Mouse (Mus musculus) forebrain, embryonic 16.5 days (tissue): ENCODE measurements around the gene Stx1b. TPM values are rescaled to one million over a fixed set of nuclear protein-coding genes. Genes with fewer than 3 reads are reported as not detected.

Experiments used
- ATAC-seq: fragments of 200-750 bp; cut with Nextera tagmentation; 2 replicates; pipeline ENCODE4 v1.8.0; 2017; ENCODE audit warnings: mild to moderate bottlenecking, moderate library complexity
- H3K27ac ChIP-seq: fragments of 300-500 bp; sonication (generic); 2 replicates; pipeline ENCODE4 v1.5.1; 2014; ENCODE audit warnings: low read length, control low read depth
- H3K27me3 ChIP-seq: fragments of 300-500 bp; sonication (generic); replicated peaks from 2 replicates; pipeline ENCODE4 v1.6.1; 2014; ENCODE audit warnings: low read length; ENCODE audit not compliant: control insufficient read depth, insufficient read depth
- H3K36me3 ChIP-seq: fragments of 300-500 bp; sonication (generic); 2 replicates; pipeline ENCODE4 v1.6.1; 2014; ENCODE audit not compliant: control insufficient read depth, insufficient read depth
- H3K4me1 ChIP-seq: fragments of 300-500 bp; sonication (generic); replicated peaks from 2 replicates; pipeline ENCODE4 v1.6.1; 2014; ENCODE audit warnings: low read length; ENCODE audit not compliant: control insufficient read depth, insufficient read depth
- H3K4me2 ChIP-seq: fragments of 300-500 bp; sonication (generic); 2 replicates; pipeline ENCODE4 v1.6.1; 2014; ENCODE audit warnings: mild to moderate bottlenecking, low read length, control low read depth
- H3K4me3 ChIP-seq: fragments of 300-500 bp; sonication (generic); replicated peaks from 2 replicates; pipeline ENCODE4 v1.5.1; 2014; ENCODE audit warnings: mild to moderate bottlenecking, low read length, control low read depth
- H3K9ac ChIP-seq: fragments of 300-500 bp; sonication (generic); replicated peaks from 2 replicates; pipeline ENCODE4 v1.6.1; 2014; ENCODE audit warnings: low read depth, low read length, control low read depth
- H3K9me3 ChIP-seq: fragments of 300-500 bp; sonication (generic); 2 replicates; pipeline ENCODE4 v1.6.1; 2016; ENCODE audit warnings: low read length; ENCODE audit not compliant: control insufficient read depth
- WGBS: fragments of 180-500 bp; shearing (Covaris S2); extraction: QIAGEN DNeasy Blood & Tissue Kit; methylation state at CpG from one replicate; pipeline ENCODE4 v1.1.7; 2014; 5-methylcytosine and 5-hydroxymethylcytosine counted together
- polyA plus RNA-seq: library from polyadenylated mRNA; unstranded; fragments of >200 nt; fragmentation: Nextera tagmentation; extraction: Ambion mirVana; gene quantifications from 2 replicates; pipeline ENCODE4 v1.2.1, GENCODE M21; 2015

The Stx1b gene
- polyA plus RNA-seq, 1 experiment from 2014 or later = 50.8 TPM

DNA sequence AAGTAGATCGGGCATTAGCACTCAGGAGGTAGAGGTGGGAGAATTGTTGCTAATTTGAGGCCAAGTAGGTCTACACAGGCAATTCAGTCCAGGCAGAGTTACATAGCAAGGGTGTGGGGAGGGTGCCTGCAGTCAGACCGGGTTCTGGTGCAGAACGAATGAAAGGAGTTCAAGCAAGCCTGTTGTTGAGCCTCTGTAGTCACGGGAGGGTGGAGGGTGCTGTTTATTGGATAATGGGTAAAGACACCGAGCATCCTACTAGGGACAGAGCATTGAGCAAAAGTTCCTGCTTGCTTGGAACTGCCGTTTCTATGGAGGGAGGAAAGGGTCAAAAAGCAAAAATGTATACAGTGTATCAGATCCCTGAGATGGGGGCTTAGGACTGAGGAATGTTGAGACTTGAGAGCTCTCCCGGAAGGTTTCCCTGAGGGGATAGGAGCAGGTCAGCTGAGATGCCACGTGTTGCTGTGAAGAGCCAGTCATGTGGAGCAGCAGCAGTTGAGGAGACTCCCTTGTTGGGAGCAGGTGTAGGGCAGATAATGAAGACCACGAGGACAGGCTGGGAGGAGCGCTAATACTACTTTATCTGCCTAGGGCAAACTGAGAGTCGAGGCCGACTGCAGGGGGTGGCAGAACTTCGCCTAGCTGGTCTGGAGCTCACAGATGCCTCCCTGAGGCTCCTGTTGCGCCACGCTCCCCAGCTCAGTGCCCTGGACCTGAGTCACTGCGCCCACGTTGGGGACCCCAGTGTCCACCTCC is 57.3 kb downstream of the Stx1b start:
- peaks cover 29% of the 10 kb centered on the region for H3K36me3 ChIP-seq
- ATAC-seq = no peak
- peaks cover 24% of the 10 kb centered on the region for H3K4me1 ChIP-seq
- no peaks in the 10 kb centered on the region for H3K27me3 ChIP-seq
- H3K9ac ChIP-seq = no peak overlapping the region
- no peak overlapping the region for H3K27ac ChIP-seq
- no peaks in the 10 kb centered on the region for H3K9me3 ChIP-seq
- H3K4me3 ChIP-seq = no peak overlapping the region
- 83% methylated on average over 17 of the region's 17 CpGs for WGBS
- H3K4me2 ChIP-seq = no peak overlapping the region

DNA sequence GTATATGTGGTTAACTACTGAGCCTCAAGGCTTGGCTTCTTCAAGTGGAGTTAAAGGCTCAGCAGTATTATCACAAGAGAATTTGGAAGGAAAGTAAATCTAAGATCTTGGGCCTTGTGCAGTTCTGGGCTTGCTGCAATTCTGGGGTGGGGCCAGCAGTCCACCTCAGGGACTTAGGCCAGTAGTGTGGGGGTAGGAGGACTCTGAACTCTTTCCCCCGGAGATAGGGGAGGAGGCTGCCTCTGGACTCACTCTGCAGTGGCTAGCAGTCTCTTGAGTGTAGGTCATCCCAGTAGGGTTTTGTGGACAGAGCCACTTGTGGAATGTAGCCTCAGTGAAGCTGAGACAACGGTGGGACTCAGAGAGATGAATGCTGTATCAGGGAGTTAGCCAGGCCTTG is 58.6 kb downstream of the Stx1b start:
- no peak overlapping the region for H3K4me2 ChIP-seq
- WGBS = 91% methylated on average over 2 of the region's 2 CpGs
- ATAC-seq = no peak
- peaks cover 23% of the 10 kb centered on the region for H3K4me1 ChIP-seq
- H3K27ac ChIP-seq = no peak overlapping the region
- peaks cover 29% of the 10 kb centered on the region for H3K36me3 ChIP-seq
- H3K9ac ChIP-seq = no peak overlapping the region
- H3K9me3 ChIP-seq = no peaks in the 10 kb centered on the region
- H3K27me3 ChIP-seq = no peaks in the 10 kb centered on the region
- H3K4me3 ChIP-seq = no peak overlapping the region

DNA sequence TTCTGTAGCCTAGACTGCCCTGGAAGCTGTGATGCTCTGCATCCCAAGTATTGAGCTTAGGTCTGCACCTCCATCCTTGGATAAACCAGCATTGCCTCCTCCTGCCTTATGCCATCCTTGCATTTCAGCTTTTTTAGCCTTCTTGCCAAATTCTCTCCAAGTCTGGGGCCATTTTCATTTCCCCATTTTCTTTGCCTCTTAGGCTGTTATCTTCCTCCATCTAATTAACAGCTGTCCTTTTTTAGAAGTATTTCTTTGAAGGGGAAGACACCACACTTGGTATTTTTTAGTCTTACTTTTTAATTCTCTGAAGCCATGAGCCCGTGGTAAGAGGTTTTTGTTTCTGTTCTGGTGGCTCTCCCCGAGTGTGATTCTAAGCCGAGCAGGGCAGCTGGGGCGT is 60.7 kb downstream of the Stx1b start:
- Histone ChIP-seq H3K27me3 (no peaks in the 10 kb centered on the region), H3K9me3 (no peaks in the 10 kb centered on the region), H3K27ac (no peak overlapping the region), H3K4me3 (no peak overlapping the region), H3K9ac (no peak overlapping the region), H3K4me2 (no peak overlapping the region), H3K36me3 (peaks cover 29% of the 10 kb centered on the region), H3K4me1 (peaks cover 4% of the 10 kb centered on the region)
- whole genome bisulfite sequencing = 91% methylated on average over 4 of the region's 4 CpGs
- no peak for ATAC-seq

DNA sequence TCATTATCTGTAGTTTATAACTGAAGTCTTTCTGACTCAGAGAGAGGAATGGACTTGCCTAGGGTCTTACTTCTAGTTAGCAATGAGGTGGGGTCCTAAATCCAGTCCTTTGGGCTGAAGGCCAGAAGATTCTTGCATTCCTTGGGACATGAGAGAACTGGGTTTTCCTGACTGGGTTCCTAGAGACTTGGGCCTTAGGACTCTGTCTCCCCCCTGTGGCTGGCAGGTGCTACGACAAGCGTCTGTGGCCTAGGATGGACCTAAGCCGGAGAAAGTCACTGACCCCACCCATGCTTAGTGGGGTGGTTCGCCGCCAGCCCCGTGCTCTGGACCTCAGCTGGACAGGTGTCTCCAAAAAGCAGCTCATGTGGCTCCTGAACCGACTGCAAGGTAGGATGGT is 63.3 kb downstream of the Stx1b start:
- WGBS = 46% methylated on average over 7 of the region's 7 CpGs
- H3K27me3 ChIP-seq = no peaks in the 10 kb centered on the region
- no peaks in the 10 kb centered on the region for H3K9me3 ChIP-seq
- peaks cover 20% of the 10 kb centered on the region for H3K36me3 ChIP-seq
- no peak overlapping the region for H3K4me2 ChIP-seq
- no peak overlapping the region for H3K4me3 ChIP-seq
- H3K9ac ChIP-seq = no peak overlapping the region
- H3K27ac ChIP-seq = no peak overlapping the region
- H3K4me1 ChIP-seq = no peaks in the 10 kb centered on the region
- no peak for ATAC-seq

DNA sequence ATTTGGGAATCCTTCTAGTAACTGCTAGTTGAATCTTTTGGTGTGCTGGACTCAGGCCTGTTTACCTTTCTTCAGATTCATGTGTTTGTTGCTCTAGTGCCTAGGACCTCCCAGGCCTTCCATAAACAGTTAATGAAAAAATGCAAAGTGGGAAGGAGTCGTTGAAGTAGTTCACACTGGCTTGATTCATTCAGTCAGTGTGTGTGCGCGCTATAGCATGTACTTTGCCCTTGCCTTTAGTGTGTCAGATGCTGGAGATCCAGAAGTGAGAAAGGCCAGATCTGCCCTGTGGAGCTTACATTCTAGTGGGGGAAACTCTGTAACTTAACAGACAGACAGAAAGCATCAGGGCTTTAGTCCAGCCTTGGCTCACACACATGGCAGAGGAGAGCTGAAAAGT is 63.9 kb downstream of the Stx1b start:
- H3K27ac ChIP-seq = no peak overlapping the region
- WGBS = 88% methylated on average over 3 of the region's 3 CpGs

DNA sequence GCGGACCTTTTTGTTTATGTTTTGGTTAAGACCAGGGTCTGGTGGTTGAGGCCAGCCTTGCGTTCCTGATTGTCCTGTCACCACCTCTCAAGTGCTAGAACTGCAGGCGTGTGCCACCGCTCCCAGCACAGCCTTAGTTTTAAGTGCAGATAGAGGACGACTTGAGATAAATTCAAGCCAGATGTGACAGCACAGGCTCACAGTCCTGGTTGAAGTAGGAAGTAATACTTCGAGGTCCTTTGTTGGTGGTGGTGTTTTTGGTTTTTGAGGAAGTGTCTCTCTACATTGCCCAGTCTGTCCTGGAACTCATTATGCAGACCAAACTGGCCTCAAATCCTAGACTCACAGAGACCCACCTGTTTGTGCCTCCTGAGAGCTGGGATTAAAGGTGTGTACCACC is 64.6 kb downstream of the Stx1b start:
- Histone ChIP-seq H3K9ac (no peak overlapping the region), H3K4me2 (no peak overlapping the region), H3K27ac (no peak overlapping the region), H3K27me3 (no peaks in the 10 kb centered on the region), H3K4me1 (no peaks in the 10 kb centered on the region; the same call in 1 of the 2 replicates), H3K4me3 (no peak overlapping the region), H3K36me3 (peaks cover 10% of the 10 kb centered on the region), H3K9me3 (no peaks in the 10 kb centered on the region)
- ATAC-seq = no peak
- 78% methylated on average over 6 of the region's 6 CpGs for WGBS

More for the DNA sequence above, 63.9 kb downstream of the Stx1b start:
- no peaks in the 10 kb centered on the region for H3K27me3 ChIP-seq
- H3K9ac ChIP-seq = no peak overlapping the region
- no peak for ATAC-seq
- H3K9me3 ChIP-seq = no peaks in the 10 kb centered on the region
- H3K36me3 ChIP-seq = peaks cover 15% of the 10 kb centered on the region
- no peak overlapping the region for H3K4me3 ChIP-seq
- no peaks in the 10 kb centered on the region for H3K4me1 ChIP-seq
- no peak overlapping the region for H3K4me2 ChIP-seq

Other genes starting within 250 kb of the Stx1b start
- gene Ccdc189, start 236.0 kb downstream of the Stx1b start, polyA plus RNA-seq = 10.0 and 10.3 TPM in 2 replicates
- 54.1 and 62.7 TPM in 2 replicates for gene Rnf40, start 235.8 kb downstream of the Stx1b start, polyA plus RNA-seq
- 19.4 and 20.4 TPM in 2 replicates for gene Zfp629, start 208.8 kb downstream of the Stx1b start, polyA plus RNA-seq
- gene Bcl7c, start 115.6 kb downstream of the Stx1b start, polyA plus RNA-seq = 30.6 and 33.8 TPM in 2 replicates
- gene Ctf1, start 111.8 kb downstream of the Stx1b start, polyA plus RNA-seq = 3.5 and 4.5 TPM in 2 replicates
- 0.11 and 0.17 TPM in 2 replicates for gene Ctf2, start 92.4 kb downstream of the Stx1b start, polyA plus RNA-seq
- gene Fbxl19, start 80.0 kb downstream of the Stx1b start, polyA plus RNA-seq = 8.0 and 8.4 TPM in 2 replicates
- gene Orai3, start 54.7 kb downstream of the Stx1b start, polyA plus RNA-seq = 9.5 and 9.6 TPM in 2 replicates
- gene Setd1a, start 47.9 kb downstream of the Stx1b start, polyA plus RNA-seq = 19.8 and 20.7 TPM in 2 replicates
- gene Gm49388, start 38.9 kb downstream of the Stx1b start, polyA plus RNA-seq = not detected in 2 replicates
- 7.3 and 10.7 TPM in 2 replicates for gene Hsd3b7, start 23.9 kb downstream of the Stx1b start, polyA plus RNA-seq
- gene Stx4a, start 255 bp downstream of the Stx1b start, polyA plus RNA-seq = 17.8 and 22.2 TPM in 2 replicates
- gene Zfp646, start 51.7 kb upstream of the Stx1b start, polyA plus RNA-seq = 14.4 and 15.4 TPM in 2 replicates
- 43.4 and 45.4 TPM in 2 replicates for gene Zfp668, start 52.3 kb upstream of the Stx1b start, polyA plus RNA-seq
- 0.87 and 1.3 TPM in 2 replicates for gene Prss53, start 66.4 kb upstream of the Stx1b start, polyA plus RNA-seq
- not detected in 2 replicates for gene Gm21974, start 70.9 kb upstream of the Stx1b start, polyA plus RNA-seq
- 63.9 and 74.4 TPM in 2 replicates for gene Vkorc1, start 71.1 kb upstream of the Stx1b start, polyA plus RNA-seq
- 79.4 and 81.7 TPM in 2 replicates for gene Bckdk, start 79.5 kb upstream of the Stx1b start, polyA plus RNA-seq
- gene Kat8, start 88.0 kb upstream of the Stx1b start, polyA plus RNA-seq = 53.3 and 55.4 TPM in 2 replicates
- 0.19 and 0.32 TPM in 2 replicates for gene Prss8, start 105.6 kb upstream of the Stx1b start, polyA plus RNA-seq
- gene Prss36, start 122.2 kb upstream of the Stx1b start, polyA plus RNA-seq = 13.2 TPM in 2 replicates
- gene Fus, start 142.9 kb upstream of the Stx1b start, polyA plus RNA-seq = 342 and 386 TPM in 2 replicates
- gene Pycard, start 169.3 kb upstream of the Stx1b start, polyA plus RNA-seq = 4.9 and 5.1 TPM in 2 replicates
- gene Trim72, start 179.4 kb upstream of the Stx1b start, polyA plus RNA-seq = not detected in 2 replicates
- 0.99 and 1.1 TPM in 2 replicates for gene Itgam, start 238.1 kb upstream of the Stx1b start, polyA plus RNA-seq
- gene Gm49368, start 238.1 kb upstream of the Stx1b start, polyA plus RNA-seq = not detected in 2 replicates